Mouse (Mus musculus) intestine, embryonic 16.5 days (tissue): ENCODE data around the gene BC004004. TPM values are rescaled to one million over a fixed set of nuclear protein-coding genes. Genes with fewer than 3 reads are reported as not detected.
"Not testable (repeated sequence)": the region's sequence is repeated elsewhere in the genome, so short reads cannot be mapped to it uniquely, and the experiment has no call there.

Source experiments
- ATAC-seq: fragments of 200-750 bp; cut with Nextera tagmentation; 2 replicates; pipeline ENCODE4 v1.8.0; 2017; ENCODE audit warnings: moderate TSS enrichment, moderate library complexity
- H3K27ac ChIP-seq: fragments of 300-500 bp; sonication (generic); 2 replicates; pipeline ENCODE4 v1.5.1; 2014; ENCODE audit warnings: mild to moderate bottlenecking, low read length
- H3K27me3 ChIP-seq: fragments of 300-500 bp; sonication (generic); replicated peaks from 2 replicates; pipeline ENCODE4 v1.6.1; 2014; ENCODE audit warnings: low read length, control low read depth, mixed read lengths; ENCODE audit not compliant: control insufficient read depth, insufficient read depth
- H3K36me3 ChIP-seq: fragments of 300-500 bp; sonication (generic); 2 replicates; pipeline ENCODE4 v1.6.1; 2014; ENCODE audit warnings: low read length, control low read depth; ENCODE audit not compliant: control insufficient read depth, insufficient read depth
- H3K4me1 ChIP-seq: fragments of 300-500 bp; sonication (generic); 2 replicates; pipeline ENCODE4 v1.6.1; 2014; ENCODE audit warnings: low read length, control low read depth, mixed read lengths; ENCODE audit not compliant: control insufficient read depth, insufficient read depth
- H3K4me2 ChIP-seq: fragments of 300-500 bp; sonication (generic); 2 replicates; pipeline ENCODE4 v1.6.1; 2014; ENCODE audit warnings: low read depth, low read length, control low read depth
- H3K4me3 ChIP-seq: fragments of 300-500 bp; sonication (generic); 2 replicates; pipeline ENCODE4 v1.5.1; 2014; ENCODE audit warnings: mild to moderate bottlenecking, low read length
- H3K9ac ChIP-seq: fragments of 300-500 bp; sonication (generic); 2 replicates; pipeline ENCODE4 v1.6.1; 2014; ENCODE audit warnings: low read depth, low read length
- H3K9me3 ChIP-seq: fragments of 300-500 bp; sonication (generic); 2 replicates; pipeline ENCODE4 v1.6.1; 2016; ENCODE audit warnings: low read length, control low read depth; ENCODE audit not compliant: control insufficient read depth
- WGBS: fragments of 180-500 bp; shearing (Covaris S2); extraction: QIAGEN DNeasy Blood & Tissue Kit; methylation state at CpG from one replicate; pipeline ENCODE4 v1.1.7; 2014; 5-methylcytosine and 5-hydroxymethylcytosine counted together
- polyA plus RNA-seq: library from polyadenylated mRNA; unstranded; fragments of >200 nt; fragmentation: Nextera tagmentation; extraction: Ambion mirVana; gene quantifications from 2 replicates; pipeline ENCODE4 v1.2.1, GENCODE M21; 2015

BC004004 gene
- polyA plus RNA-seq, 1 experiment from 2014 or later, result 85.6 TPM

GRCm38 (mm10) chr17:29312082-29312481, 43.5 kb downstream of the BC004004 start:
- Histone ChIP-seq H3K36me3 (no peaks in the 10 kb centered on the region), H3K9ac (no peak overlapping the region), H3K4me1 (no peaks in the 10 kb centered on the region; the same call in 1 of the 2 replicates), H3K4me3 (no peak overlapping the region), H3K27me3 (no peaks in the 10 kb centered on the region), H3K9me3 (no peaks in the 10 kb centered on the region; the same call in 1 of the 2 replicates), H3K27ac (no peak overlapping the region), H3K4me2 (no peak overlapping the region)
- 100% methylated on average over 2 of the region's 2 CpGs for WGBS
- no peak for ATAC-seq

DNA sequence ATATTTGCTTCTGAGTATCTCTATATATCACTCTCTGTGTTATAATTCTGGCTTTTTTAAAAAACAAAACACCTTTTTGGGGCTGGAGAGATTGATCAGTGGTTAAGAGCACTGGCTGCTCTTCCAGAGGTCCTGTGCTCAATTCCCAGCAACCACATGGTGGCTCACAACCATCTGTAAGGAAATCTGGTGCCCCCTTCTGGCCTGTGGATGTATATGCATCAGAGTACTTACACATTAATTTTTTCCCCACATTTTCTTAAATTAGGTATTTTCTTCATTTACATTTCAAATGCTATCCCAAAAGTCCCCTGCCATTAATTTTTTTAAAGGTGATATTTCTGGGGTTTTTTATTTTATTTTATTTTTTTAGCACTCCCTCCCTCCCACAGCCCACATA, 44.7 kb downstream of the BC004004 start:
- H3K27ac ChIP-seq, result no peak overlapping the region
- ATAC-seq, result no peak
- H3K9ac ChIP-seq, result no peak overlapping the region
- H3K9me3 ChIP-seq, result no peaks in the 10 kb centered on the region; the same call in 1 of the 2 replicates
- H3K27me3 ChIP-seq, result no peaks in the 10 kb centered on the region
- H3K36me3 ChIP-seq, result no peaks in the 10 kb centered on the region
- H3K4me3 ChIP-seq, result no peak overlapping the region
- no peaks in the 10 kb centered on the region; the same call in 1 of the 2 replicates for H3K4me1 ChIP-seq
- H3K4me2 ChIP-seq, result no peak overlapping the region

- H3K27me3 ChIP-seq, result no peaks in the 10 kb centered on the region; the same call in 1 of the 2 replicates
- WGBS, result 49% methylated on average over 9 of the region's 9 CpGs
- no peak overlapping the region for H3K4me3 ChIP-seq
- no peak overlapping the region for H3K4me2 ChIP-seq
- no peaks in the 10 kb centered on the region for H3K36me3 ChIP-seq
- H3K9me3 ChIP-seq, result no peaks in the 10 kb centered on the region; the same call in 1 of the 2 replicates
- H3K27ac ChIP-seq, result no peak overlapping the region
- H3K9ac ChIP-seq, result no peak overlapping the region
- peaks cover 4% of the 10 kb centered on the region; the same call in 1 of the 2 replicates for H3K4me1 ChIP-seq
- ATAC-seq, result no peak
Measured at GRCm38 (mm10) chr17:29315672-29316465, 47.3 kb downstream of the BC004004 start.

DNA sequence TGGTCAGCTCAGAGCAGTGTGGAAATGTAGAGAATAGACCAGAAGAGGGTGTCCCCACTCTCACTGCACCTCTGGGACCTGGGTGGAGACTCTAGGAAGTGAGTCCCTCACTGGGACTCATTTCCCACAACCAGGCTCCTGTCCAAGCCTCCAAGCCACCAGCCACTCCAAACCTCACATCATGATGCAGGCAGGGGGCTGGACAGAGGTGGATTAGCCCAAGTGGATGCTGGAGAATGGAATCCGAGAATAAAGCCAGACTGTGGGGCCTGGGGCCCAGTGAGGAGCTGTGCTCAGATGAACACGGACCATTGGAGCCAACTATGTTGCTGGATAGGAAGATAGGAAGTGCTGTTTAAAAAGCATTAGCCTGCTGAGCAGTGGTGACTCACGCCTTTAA, 48.3 kb downstream of the BC004004 start:
- Histone ChIP-seq H3K4me3 (no peak overlapping the region), H3K9ac (no peak overlapping the region), H3K36me3 (no peaks in the 10 kb centered on the region), H3K4me1 (peaks cover 4% of the 10 kb centered on the region; the same call in 1 of the 2 replicates), H3K27ac (no peak overlapping the region), H3K9me3 (no peaks in the 10 kb centered on the region; the same call in 1 of the 2 replicates), H3K27me3 (peaks cover 7% of the 10 kb centered on the region), H3K4me2 (no peak overlapping the region)
- no peak for ATAC-seq
- WGBS, result 70% methylated on average over 3 of the region's 3 CpGs

DNA sequence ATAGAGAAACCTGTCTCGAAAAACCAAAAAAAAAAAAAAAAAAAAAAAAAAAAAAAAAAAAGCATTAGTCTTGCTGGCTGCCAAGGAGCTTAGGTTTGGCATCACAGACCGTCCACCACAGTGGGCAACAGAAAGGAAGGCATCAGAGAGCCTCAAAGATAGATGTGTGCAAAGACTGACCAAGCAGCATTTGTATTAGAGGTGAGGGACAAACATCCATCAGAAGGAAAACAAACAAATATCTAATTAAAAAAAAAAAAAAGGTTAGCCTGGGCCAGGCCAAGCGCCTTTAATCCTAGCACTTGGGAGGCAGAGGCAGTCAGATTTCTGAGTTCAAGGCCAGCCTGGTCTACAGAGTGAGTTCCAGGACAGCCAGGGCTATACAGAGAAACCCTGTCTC, 48.8 kb downstream of the BC004004 start, which contains the start of gene Pi16:
Gene Pi16 (plus strand): TSS at position 301 of the 400 bp plus-strand sequence.
- ATAC-seq, H3K9me3 ChIP-seq, H3K27ac ChIP-seq, H3K36me3 ChIP-seq, H3K4me2 ChIP-seq, H3K9ac ChIP-seq, H3K4me1 ChIP-seq, H3K4me3 ChIP-seq: not testable (repeated sequence)
- WGBS, result 80% methylated on average over 3 of the region's 3 CpGs
- H3K27me3 ChIP-seq, result peaks cover 12% of the 10 kb centered on the region

DNA sequence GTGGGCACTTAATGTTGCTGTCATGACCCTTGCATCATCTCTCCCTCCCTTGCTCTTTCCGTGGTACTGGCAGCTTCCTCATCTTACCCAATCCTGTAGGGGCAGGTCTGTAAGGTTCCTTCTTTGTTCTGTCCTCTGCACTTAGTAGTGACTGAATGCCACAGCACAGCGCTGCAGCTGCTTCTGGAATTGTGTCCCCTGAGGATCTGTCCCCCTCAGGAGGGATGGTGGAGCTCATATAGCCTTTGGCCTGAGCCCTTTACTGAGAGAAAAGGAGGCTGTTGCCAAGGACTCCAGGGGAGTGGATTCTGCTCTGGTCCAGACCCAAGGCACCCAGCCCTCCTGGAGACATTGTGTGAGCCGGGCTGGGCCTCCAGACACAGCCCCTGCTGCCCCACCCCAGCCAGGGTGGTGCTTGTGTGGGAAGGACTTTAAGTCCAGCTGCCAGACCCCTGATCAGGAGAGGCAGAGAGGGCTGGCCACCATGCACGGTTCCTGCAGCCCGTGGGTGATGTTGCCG, 50.2 kb downstream of the BC004004 start:
- Histone ChIP-seq H3K4me2 (no peak overlapping the region), H3K36me3 (no peaks in the 10 kb centered on the region), H3K4me3 (no peak overlapping the region), H3K4me1 (peaks cover 10% of the 10 kb centered on the region; the same call in 1 of the 2 replicates), H3K9ac (peak overlapping the region; percentile 37; the same call in 1 of the 2 replicates), H3K9me3 (no peaks in the 10 kb centered on the region), H3K27me3 (peaks cover 12% of the 10 kb centered on the region), H3K27ac (no peak overlapping the region)
- WGBS, result 51% methylated on average over 6 of the region's 6 CpGs
- no peak for ATAC-seq

DNA sequence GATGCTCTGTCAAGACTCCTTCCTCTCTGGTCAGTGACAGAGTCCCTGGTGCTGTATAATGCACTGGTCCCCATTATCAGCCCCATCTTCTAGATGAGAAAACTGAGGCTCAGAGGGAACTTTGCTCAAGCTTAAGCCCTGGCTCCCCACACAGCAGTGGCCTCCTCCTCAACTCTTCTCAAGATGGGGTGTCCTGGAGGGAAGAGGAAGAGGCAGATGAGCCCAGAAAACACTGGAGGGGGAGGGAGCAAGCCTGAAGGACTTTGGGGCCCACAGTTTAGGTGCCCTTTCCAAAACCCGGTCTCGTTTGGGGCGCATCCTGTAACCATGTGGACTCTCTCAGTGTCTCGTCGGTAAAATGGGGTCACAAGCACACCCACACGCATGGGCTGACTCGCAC, 50.9 kb downstream of the BC004004 start:
- 89% methylated on average over 7 of the region's 7 CpGs for WGBS
- H3K4me3 ChIP-seq, result no peak overlapping the region
- no peaks in the 10 kb centered on the region for H3K9me3 ChIP-seq
- peaks cover 12% of the 10 kb centered on the region for H3K27me3 ChIP-seq
- H3K9ac ChIP-seq, result no peak overlapping the region
- H3K27ac ChIP-seq, result no peak overlapping the region
- H3K4me2 ChIP-seq, result no peak overlapping the region
- ATAC-seq, result no peak
- peaks cover 10% of the 10 kb centered on the region; the same call in 1 of the 2 replicates for H3K4me1 ChIP-seq
- no peaks in the 10 kb centered on the region for H3K36me3 ChIP-seq

GRCm38 (mm10) chr17:29319881-29320639, 51.5 kb downstream of the BC004004 start:
- WGBS, result 60% methylated on average over 8 of the region's 8 CpGs
- peaks cover 10% of the 10 kb centered on the region; the same call in 1 of the 2 replicates for H3K4me1 ChIP-seq
- no peak for ATAC-seq
- H3K9ac ChIP-seq, result no peak overlapping the region
- no peak overlapping the region for H3K27ac ChIP-seq
- H3K36me3 ChIP-seq, result no peaks in the 10 kb centered on the region
- H3K4me3 ChIP-seq, result no peak overlapping the region
- no peak overlapping the region for H3K4me2 ChIP-seq
- peaks cover 12% of the 10 kb centered on the region for H3K27me3 ChIP-seq
- H3K9me3 ChIP-seq, result no peaks in the 10 kb centered on the region
